Mouse (Mus musculus) bone marrow, adult 2 months (tissue): ENCODE data around the gene Palld.

Experiments used
- CTCF ChIP-seq: fragments of 200-500 bp; IDR thresholded peaks from 2 replicates; pipeline ENCODE4 v1.5.1; 2011; ENCODE audit warnings: low read length, control low read depth; ENCODE audit not compliant: control insufficient read depth, insufficient read depth
- POLR2A ChIP-seq: fragments of 200-500 bp; IDR thresholded peaks from 2 replicates; pipeline ENCODE4 v1.6.1; 2011; ENCODE audit warnings: low read depth, mild to moderate bottlenecking, control low read depth, low read length, borderline replicate concordance; ENCODE audit not compliant: control insufficient read depth

DNA sequence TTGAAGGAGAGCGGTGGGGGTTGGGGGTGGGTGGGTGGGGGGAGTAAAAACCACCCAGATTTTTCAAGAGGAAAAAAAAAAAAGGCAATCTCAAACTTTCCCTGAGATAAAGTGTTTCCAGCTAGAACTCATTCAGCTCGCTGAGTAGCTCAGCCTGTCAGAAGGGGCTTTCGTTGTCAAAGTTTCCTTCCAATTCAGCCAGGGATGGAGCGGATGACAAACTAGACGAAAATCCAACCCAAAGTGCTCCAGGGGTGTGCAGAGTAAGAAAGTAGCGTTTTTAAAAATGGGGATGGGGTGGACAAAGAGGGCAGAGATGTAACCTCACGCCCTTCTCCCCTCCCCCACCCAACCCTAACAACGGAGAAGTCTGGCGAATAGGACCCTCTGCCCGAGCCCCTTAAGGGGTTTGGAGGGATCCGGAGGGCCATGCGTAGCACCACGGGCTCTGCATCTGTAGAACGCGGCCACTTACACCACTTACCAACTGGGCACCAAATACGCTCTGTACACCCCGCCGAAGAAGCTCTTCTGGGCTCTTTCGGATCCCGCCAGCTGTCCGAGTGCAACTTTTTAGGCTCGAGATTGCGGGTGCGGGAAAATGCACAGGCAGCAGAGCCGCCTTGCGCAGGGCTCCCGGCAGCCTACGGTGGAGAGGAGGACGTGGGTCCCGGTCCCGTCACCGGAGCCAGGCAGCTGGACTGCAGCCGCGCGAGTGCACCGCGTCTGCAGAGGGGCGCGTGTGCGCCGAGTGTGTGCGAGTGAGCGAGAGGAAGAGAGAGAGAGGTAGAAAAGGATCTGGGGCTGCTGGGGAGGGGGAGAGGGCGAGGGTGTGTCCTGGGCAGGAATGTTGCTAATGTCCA is 142.9 kb downstream of the Palld start:
- TF ChIP-seq POLR2A (no peak), CTCF (no peak)
